Mouse (Mus musculus) embryonic facial prominence, embryonic 12.5 days (tissue): ENCODE results near the gene Syt17. TPM values are rescaled to one million over a fixed set of nuclear protein-coding genes. Genes with fewer than 3 reads are reported as not detected.

Experiments
- ATAC-seq: fragments of 200-750 bp; cut with Nextera tagmentation; 2 replicates; pipeline ENCODE4 v1.8.0; 2017; ENCODE audit not compliant: insufficient number of reproducible peaks, insufficient read depth, low FRiP score, low TSS enrichment
- H3K27ac ChIP-seq: fragments of 300-500 bp; sonication (generic); 2 replicates; pipeline ENCODE4 v1.5.1; 2016; ENCODE audit warnings: mild to moderate bottlenecking
- H3K27me3 ChIP-seq: fragments of 300-500 bp; sonication (generic); 2 replicates; pipeline ENCODE4 v1.6.1; 2016; ENCODE audit warnings: mild to moderate bottlenecking, moderate library complexity
- H3K36me3 ChIP-seq: fragments of 300-500 bp; sonication (generic); 2 replicates; pipeline ENCODE4 v1.6.1; 2016; ENCODE audit warnings: mild to moderate bottlenecking
- H3K4me1 ChIP-seq: fragments of 300-500 bp; sonication (generic); 2 replicates; pipeline ENCODE4 v1.6.1; 2016
- H3K4me2 ChIP-seq: fragments of 300-500 bp; sonication (generic); replicated peaks from 2 replicates; pipeline ENCODE4 v1.6.1; 2016; ENCODE audit warnings: mild to moderate bottlenecking, moderate library complexity
- H3K4me3 ChIP-seq: fragments of 300-500 bp; sonication (generic); 2 replicates; pipeline ENCODE4 v1.5.1; 2016; ENCODE audit warnings: mild to moderate bottlenecking
- H3K9ac ChIP-seq: fragments of 300-500 bp; sonication (generic); 2 replicates; pipeline ENCODE4 v1.6.1; 2016; ENCODE audit warnings: mild to moderate bottlenecking, moderate library complexity
- H3K9me3 ChIP-seq: fragments of 300-500 bp; sonication (generic); 2 replicates; pipeline ENCODE4 v1.6.1; 2016; ENCODE audit warnings: mild to moderate bottlenecking, moderate library complexity
- WGBS: fragments of 180-500 bp; shearing (Covaris S2); methylation state at CpG from one replicate; pipeline ENCODE4 v1.1.7; 2016; 5-methylcytosine and 5-hydroxymethylcytosine counted together
- polyA plus RNA-seq: library from polyadenylated mRNA; unstranded; fragments of >200 nt; fragmentation: Nextera tagmentation; extraction: Ambion mirVana; gene quantifications from 2 replicates; pipeline ENCODE4 v1.2.1, GENCODE M21; 2016

The Syt17 gene
- polyA plus RNA-seq, 1 experiment from 2014 or later, result 2.5 TPM

DNA sequence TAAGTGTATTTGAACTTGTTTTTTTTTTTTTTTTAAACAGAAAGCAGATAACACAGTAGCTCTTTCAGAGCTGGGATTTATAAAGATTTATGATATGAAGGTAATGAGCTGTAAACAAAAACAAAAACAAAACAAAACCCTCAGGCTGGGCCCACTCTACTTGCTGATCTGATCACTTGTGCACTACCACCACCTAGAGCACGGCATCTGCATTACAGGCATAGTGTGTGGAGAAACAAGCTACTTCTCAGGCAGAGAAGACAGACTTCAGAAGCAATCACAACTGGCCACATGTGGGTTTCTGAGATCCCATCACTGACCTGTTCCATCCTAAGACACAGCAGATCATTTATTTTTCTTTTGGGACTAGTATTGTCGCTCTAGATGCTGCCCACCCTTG lies 38.6 kb downstream of the Syt17 start:
- H3K9ac ChIP-seq, result no peak overlapping the region
- no peak overlapping the region for H3K27ac ChIP-seq
- H3K4me2 ChIP-seq, result no peak overlapping the region
- H3K27me3 ChIP-seq, result no peaks in the 10 kb centered on the region
- H3K4me1 ChIP-seq, result 0 out of 2 replicates have a peak, but pooled peaks cover 3% of the 10 kb centered on the region
- 31% methylated on average over 2 of the region's 2 CpGs for WGBS
- ATAC-seq, result no peak
- H3K9me3 ChIP-seq, result no peaks in the 10 kb centered on the region
- no peaks in the 10 kb centered on the region for H3K36me3 ChIP-seq
- H3K4me3 ChIP-seq, result no peak overlapping the region

GRCm38 (mm10) chr7:118405251-118405650 lies 42.8 kb downstream of the Syt17 start:
- Histone ChIP-seq H3K9ac (no peak overlapping the region), H3K27me3 (no peaks in the 10 kb centered on the region), H3K4me3 (no peak overlapping the region), H3K36me3 (no peaks in the 10 kb centered on the region), H3K4me2 (no peak overlapping the region), H3K9me3 (no peaks in the 10 kb centered on the region), H3K27ac (no peak overlapping the region), H3K4me1 (peaks cover 16% of the 10 kb centered on the region)
- no peak for ATAC-seq

- no peak overlapping the region for H3K4me3 ChIP-seq
- peak; percentile 49; the same call in 1 of the 2 replicates for ATAC-seq
- no peaks in the 10 kb centered on the region for H3K36me3 ChIP-seq
- H3K9ac ChIP-seq, result no peak overlapping the region
- H3K27me3 ChIP-seq, result no peaks in the 10 kb centered on the region
- no peaks in the 10 kb centered on the region for H3K9me3 ChIP-seq
- H3K4me1 ChIP-seq, result peaks cover 16% of the 10 kb centered on the region
- 39% methylated on average over 3 of the region's 3 CpGs for WGBS
- 0 out of 2 replicates have a peak overlapping the region, but pooled peaks have one; percentile 51 for H3K27ac ChIP-seq
- H3K4me2 ChIP-seq, result no peak overlapping the region
Observed at GRCm38 (mm10) chr7:118402576-118403022, 45.4 kb downstream of the Syt17 start.

GRCm38 (mm10) chr7:118401949-118402348 lies 46.1 kb downstream of the Syt17 start:
- H3K27ac ChIP-seq, result 0 out of 2 replicates have a peak overlapping the region, but pooled peaks have one; percentile 54
- 54% methylated on average over 5 of the region's 5 CpGs for WGBS
- H3K27me3 ChIP-seq, result no peaks in the 10 kb centered on the region
- H3K4me1 ChIP-seq, result peaks cover 16% of the 10 kb centered on the region
- no peak overlapping the region for H3K9ac ChIP-seq
- H3K9me3 ChIP-seq, result no peaks in the 10 kb centered on the region
- no peak overlapping the region for H3K4me2 ChIP-seq
- no peak overlapping the region for H3K4me3 ChIP-seq
- no peak; the same call in 1 of the 2 replicates for ATAC-seq
- H3K36me3 ChIP-seq, result no peaks in the 10 kb centered on the region

- Histone ChIP-seq H3K36me3 (no peaks in the 10 kb centered on the region), H3K27me3 (no peaks in the 10 kb centered on the region), H3K9me3 (no peaks in the 10 kb centered on the region), H3K9ac (no peak overlapping the region), H3K4me1 (peaks cover 16% of the 10 kb centered on the region), H3K4me3 (no peak overlapping the region), H3K27ac (no peak overlapping the region), H3K4me2 (no peak overlapping the region)
- no peak for ATAC-seq
- 82% methylated on average over 9 of the region's 9 CpGs for WGBS
Observed at GRCm38 (mm10) chr7:118399764-118400163, 48.3 kb downstream of the Syt17 start.

DNA sequence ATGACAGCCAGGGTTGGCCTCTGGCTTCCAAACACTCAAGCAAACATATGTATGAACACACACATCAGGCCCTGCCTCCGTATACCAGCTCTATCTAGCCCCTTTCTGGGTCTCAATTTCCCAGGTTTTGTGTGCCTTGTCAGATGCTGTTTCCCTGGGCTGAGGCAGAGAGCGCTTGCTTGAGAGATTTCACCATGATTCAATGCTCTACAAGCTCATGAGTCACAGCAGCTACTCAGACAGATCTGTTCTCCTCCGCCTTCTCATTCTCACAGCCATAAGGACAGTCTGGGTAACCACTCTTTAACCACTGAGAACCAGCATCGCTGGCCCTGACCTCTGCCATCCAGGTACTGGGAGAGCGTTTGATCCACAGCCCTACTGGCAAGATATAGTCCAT lies 57.3 kb downstream of the Syt17 start:
- Histone ChIP-seq H3K9ac (no peak overlapping the region), H3K27ac (no peak overlapping the region), H3K4me1 (no peaks in the 10 kb centered on the region), H3K4me2 (no peak overlapping the region), H3K36me3 (no peaks in the 10 kb centered on the region), H3K9me3 (no peaks in the 10 kb centered on the region), H3K27me3 (no peaks in the 10 kb centered on the region), H3K4me3 (no peak overlapping the region)
- ATAC-seq, result no peak
- WGBS, result 87% methylated on average over 5 of the region's 5 CpGs

DNA sequence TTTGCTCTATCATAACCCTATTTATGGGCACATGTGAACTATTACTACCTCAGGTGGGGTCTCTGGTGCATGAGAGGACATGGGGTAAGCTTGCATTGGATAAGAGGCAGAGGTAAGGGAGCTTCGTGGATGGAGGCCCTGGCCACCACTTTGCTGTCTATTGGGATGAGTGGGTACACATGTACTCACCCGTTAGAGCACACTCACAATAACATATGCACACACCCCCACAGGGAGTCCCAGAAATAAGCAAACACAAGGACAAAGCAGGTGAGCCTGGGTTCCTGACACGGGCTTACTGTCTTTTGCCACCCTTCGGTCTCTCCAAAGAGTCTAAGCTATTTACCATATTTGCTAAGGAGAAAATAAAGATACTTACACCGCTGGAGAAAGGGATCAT lies 67.0 kb downstream of the Syt17 start:
- no peaks in the 10 kb centered on the region for H3K4me1 ChIP-seq
- H3K9ac ChIP-seq, result no peak overlapping the region
- WGBS, result 89% methylated on average over 5 of the region's 5 CpGs
- no peak overlapping the region for H3K27ac ChIP-seq
- ATAC-seq, result no peak
- H3K4me3 ChIP-seq, result no peak overlapping the region
- no peaks in the 10 kb centered on the region for H3K9me3 ChIP-seq
- H3K36me3 ChIP-seq, result no peaks in the 10 kb centered on the region
- no peak overlapping the region for H3K4me2 ChIP-seq
- no peaks in the 10 kb centered on the region for H3K27me3 ChIP-seq

DNA sequence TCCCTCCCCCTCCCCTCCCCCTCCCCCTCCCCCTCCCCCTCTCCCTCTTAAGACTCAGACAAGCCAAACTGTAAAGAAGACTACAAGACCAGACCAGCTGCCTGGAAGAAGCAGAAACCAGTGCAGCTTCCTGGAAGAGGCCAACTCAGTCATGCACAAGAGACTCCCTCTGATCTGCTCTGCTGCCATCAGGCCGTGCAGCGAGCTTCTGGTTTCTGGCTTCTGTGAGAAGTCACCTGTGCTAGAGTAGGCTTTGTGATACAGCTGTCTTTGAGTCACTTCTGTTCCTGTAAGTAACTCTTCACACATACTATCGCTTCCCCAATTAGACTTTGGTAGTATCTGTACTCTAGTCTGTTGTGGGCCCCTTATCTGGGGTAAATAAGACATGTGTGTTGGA lies 68.0 kb downstream of the Syt17 start:
- Histone ChIP-seq H3K36me3 (no peaks in the 10 kb centered on the region), H3K4me1 (no peaks in the 10 kb centered on the region), H3K9me3 (no peaks in the 10 kb centered on the region), H3K27me3 (no peaks in the 10 kb centered on the region), H3K4me2 (no peak overlapping the region), H3K4me3 (no peak overlapping the region), H3K27ac (no peak overlapping the region), H3K9ac (no peak overlapping the region)
- no peak for ATAC-seq
- 80% methylated on average over 3 of the region's 3 CpGs for WGBS

GRCm38 (mm10) chr7:118376590-118376989 lies 71.4 kb downstream of the Syt17 start:
- H3K4me1 ChIP-seq, result no peaks in the 10 kb centered on the region

GRCm38 (mm10) chr7:118375341-118375740 lies 72.7 kb downstream of the Syt17 start:
- H3K4me1 ChIP-seq, result no peaks in the 10 kb centered on the region
- H3K9ac ChIP-seq, result no peak overlapping the region
- no peak overlapping the region for H3K4me2 ChIP-seq

More at GRCm38 (mm10) chr7:118376590-118376989, 71.4 kb downstream of the Syt17 start:
- no peak overlapping the region for H3K4me2 ChIP-seq
- no peaks in the 10 kb centered on the region for H3K27me3 ChIP-seq
- no peak overlapping the region for H3K9ac ChIP-seq
- no peaks in the 10 kb centered on the region for H3K9me3 ChIP-seq
- H3K4me3 ChIP-seq, result no peak overlapping the region
- no peak for ATAC-seq
- no peaks in the 10 kb centered on the region for H3K36me3 ChIP-seq
- WGBS, result 88% methylated on average over 4 of the region's 4 CpGs
- H3K27ac ChIP-seq, result no peak overlapping the region

DNA sequence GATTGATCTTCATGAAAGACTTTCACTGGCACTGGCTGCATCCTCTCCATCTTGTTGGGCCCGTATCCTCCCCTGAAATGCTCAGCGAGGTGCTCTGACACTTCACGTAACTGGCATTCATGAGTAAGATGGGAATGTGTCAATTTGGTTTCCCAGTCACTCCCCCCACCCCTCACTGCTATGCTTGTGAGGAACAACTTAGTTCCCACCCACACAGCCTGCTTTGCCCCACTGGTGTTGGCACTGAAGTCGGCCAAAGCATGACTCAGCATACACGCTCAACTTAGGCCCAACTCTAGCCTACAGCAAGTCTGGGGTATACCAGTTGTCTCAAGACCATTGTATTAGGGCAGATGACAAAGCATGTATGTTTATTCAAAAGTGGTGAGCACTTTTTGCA lies 76.7 kb downstream of the Syt17 start:
- 95% methylated on average over 5 of the region's 5 CpGs for WGBS
- Histone ChIP-seq H3K36me3 (no peaks in the 10 kb centered on the region), H3K27me3 (no peaks in the 10 kb centered on the region), H3K4me3 (no peak overlapping the region), H3K4me1 (no peaks in the 10 kb centered on the region), H3K4me2 (no peak overlapping the region), H3K27ac (no peak overlapping the region), H3K9me3 (no peaks in the 10 kb centered on the region), H3K9ac (no peak overlapping the region)
- ATAC-seq, result no peak

More at GRCm38 (mm10) chr7:118375341-118375740, 72.7 kb downstream of the Syt17 start:
- Histone ChIP-seq H3K36me3 (no peaks in the 10 kb centered on the region), H3K4me3 (no peak overlapping the region), H3K27ac (no peak overlapping the region), H3K9me3 (no peaks in the 10 kb centered on the region), H3K27me3 (no peaks in the 10 kb centered on the region)
- no peak for ATAC-seq
- WGBS, result 92% methylated on average over 3 of the region's 3 CpGs

DNA sequence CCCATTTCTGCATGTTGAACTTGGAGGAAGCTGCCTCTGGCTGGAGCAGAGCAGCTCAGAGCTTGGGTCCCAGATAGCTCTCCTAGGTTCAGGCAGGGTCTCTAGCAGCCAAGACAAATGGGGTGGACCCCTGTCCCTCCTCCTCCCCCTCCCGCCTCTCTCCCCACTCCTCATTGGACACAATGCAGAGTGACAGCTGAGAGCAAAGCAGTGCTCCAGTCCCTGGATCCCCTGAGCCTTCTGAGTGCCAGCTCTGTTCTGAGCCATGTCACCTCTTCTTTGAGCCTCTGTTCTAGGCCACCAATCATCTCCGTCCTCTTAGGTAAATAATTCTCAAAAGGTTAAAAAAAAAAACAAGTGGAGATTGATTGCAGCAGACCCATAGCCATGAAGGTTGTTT lies 78.3 kb downstream of the Syt17 start:
- Histone ChIP-seq H3K9me3 (no peaks in the 10 kb centered on the region), H3K27ac (no peak overlapping the region), H3K36me3 (no peaks in the 10 kb centered on the region), H3K27me3 (no peaks in the 10 kb centered on the region), H3K9ac (no peak overlapping the region), H3K4me3 (no peak overlapping the region), H3K4me1 (peaks cover 13% of the 10 kb centered on the region), H3K4me2 (no peak overlapping the region)
- WGBS, result 66% methylated on average over 2 of the region's 2 CpGs
- no peak for ATAC-seq

DNA sequence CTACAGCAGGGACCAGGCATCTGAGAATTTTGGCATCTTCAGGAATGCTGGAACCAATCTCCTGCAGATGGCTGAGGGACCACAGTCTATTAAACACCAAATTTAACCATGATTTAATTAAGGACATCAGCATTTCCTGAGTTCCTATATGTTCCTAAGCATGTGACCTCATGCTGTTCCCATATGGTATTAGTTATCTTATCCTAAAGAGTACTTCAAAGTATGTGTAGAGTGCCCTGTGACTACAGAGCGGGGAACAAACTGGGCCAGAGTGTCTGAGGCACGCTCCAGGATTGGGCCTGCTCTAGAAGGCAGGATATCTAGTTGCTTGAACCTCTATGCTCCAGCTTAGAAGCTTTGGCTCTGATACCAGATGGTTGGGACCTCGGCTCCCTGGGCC lies 82.1 kb downstream of the Syt17 start:
- H3K27me3 ChIP-seq, result no peaks in the 10 kb centered on the region
- H3K4me3 ChIP-seq, result no peak overlapping the region
- ATAC-seq, result no peak
- no peaks in the 10 kb centered on the region for H3K9me3 ChIP-seq
- no peak overlapping the region for H3K9ac ChIP-seq
- 0 out of 2 replicates have a peak overlapping the region, but pooled peaks have one; percentile 33 for H3K27ac ChIP-seq
- H3K4me2 ChIP-seq, result no peak overlapping the region
- H3K36me3 ChIP-seq, result no peaks in the 10 kb centered on the region
- peaks cover 25% of the 10 kb centered on the region for H3K4me1 ChIP-seq
- 41% methylated on average over 3 of the region's 3 CpGs for WGBS
